In genomic region chr4:138303011-138303410, GRCm38 (mm10) we compare ENCODE assay signal across 16 mouse cellular contexts. TPM values are rescaled to one million over a fixed set of nuclear protein-coding genes. Genes with fewer than 3 reads are reported as not detected.
DNase-seq lines count a peak whose midpoint lies in the region; ATAC-seq and TF ChIP-seq lines count a peak whose summit lies in the region.
"Had no signal": no experiment of that assay in that cellular context is flagged by ENCODE, and none has a peak within 500 bp of the region (broad histone marks: within the 10 kb centered on the region; RNA-seq: fewer than 3 reads in every experiment).

No protein-coding gene starts in this region.

- peaks cover 11% of the 10 kb centered on the region for H3K36me3 ChIP-seq in intestine, embryonic 14.5 days (ENCODE audit: control insufficient read depth, insufficient read depth, low read length)
- H3K36me3 ChIP-seq in intestine, postnatal 0 days (ENCODE audit: control insufficient read depth, insufficient read depth): peaks cover 9% of the 10 kb centered on the region
- peaks cover 15% of the 10 kb centered on the region; the same call in 1 of the 2 replicates for H3K36me3 ChIP-seq in midbrain, embryonic 12.5 days
- peaks cover 9% of the 10 kb centered on the region for H3K36me3 ChIP-seq in midbrain, embryonic 13.5 days
- H3K36me3 ChIP-seq in liver, embryonic 14.5 days (replicated peaks; ENCODE audit: control insufficient read depth, insufficient read depth, low read depth): peaks cover 8% of the 10 kb centered on the region
- H3K36me3 ChIP-seq: hindbrain, embryonic 15.5 days; midbrain, embryonic 15.5 days had no signal

- no peak for TF ChIP-seq EP300 in liver, embryonic 14.5 days (IDR thresholded peaks at IDR 0.05; ENCODE audit: low read depth)

- no peaks in the 10 kb centered on the region for H3K9me3 ChIP-seq in intestine, embryonic 14.5 days (ENCODE audit: control insufficient read depth, low read length)
- no peaks in the 10 kb centered on the region for H3K9me3 ChIP-seq in intestine, postnatal 0 days (ENCODE audit: control insufficient read depth)
- H3K9me3 ChIP-seq in midbrain, embryonic 12.5 days: no peaks in the 10 kb centered on the region
- no peaks in the 10 kb centered on the region for H3K9me3 ChIP-seq in midbrain, embryonic 13.5 days
- H3K9me3 ChIP-seq in liver, embryonic 14.5 days (ENCODE audit: control insufficient read depth, low read length): no peaks in the 10 kb centered on the region
- H3K9me3 ChIP-seq: hindbrain, embryonic 15.5 days; midbrain, embryonic 15.5 days had no signal

- no peak overlapping the region for H3K4me3 ChIP-seq in intestine, embryonic 14.5 days (ENCODE audit: low read depth, low read length)
- no peak overlapping the region for H3K4me3 ChIP-seq in intestine, postnatal 0 days (ENCODE audit: low read depth, low read length)
- H3K4me3 ChIP-seq in midbrain, embryonic 12.5 days: no peak overlapping the region
- no peak overlapping the region for H3K4me3 ChIP-seq in midbrain, embryonic 13.5 days (replicated peaks)
- H3K4me3 ChIP-seq in liver, embryonic 14.5 days (ENCODE audit: insufficient read depth in 1 of 2, low read depth in 2 of 2, low read length in 2 of 2): no peak overlapping the region

- H3K27ac ChIP-seq in intestine, embryonic 14.5 days (ENCODE audit: low read depth): no peak overlapping the region
- no peak overlapping the region for H3K27ac ChIP-seq in intestine, postnatal 0 days (ENCODE audit: low read depth, low read length)
- H3K27ac ChIP-seq in midbrain, embryonic 12.5 days (replicated peaks): no peak overlapping the region
- H3K27ac ChIP-seq in midbrain, embryonic 13.5 days: no peak overlapping the region
- no peak overlapping the region for H3K27ac ChIP-seq in liver, embryonic 14.5 days
- H3K27ac ChIP-seq: kidney, postnatal 0 days; midbrain, embryonic 15.5 days had no signal

- H3K27me3 ChIP-seq in intestine, embryonic 14.5 days (replicated peaks; ENCODE audit: control insufficient read depth, insufficient read depth, low read length): no peaks in the 10 kb centered on the region
- H3K27me3 ChIP-seq in intestine, postnatal 0 days (replicated peaks; ENCODE audit: control insufficient read depth, insufficient read depth, low read length): no peaks in the 10 kb centered on the region
- no peaks in the 10 kb centered on the region for H3K27me3 ChIP-seq in midbrain, embryonic 12.5 days
- no peaks in the 10 kb centered on the region for H3K27me3 ChIP-seq in midbrain, embryonic 13.5 days
- H3K27me3 ChIP-seq in liver, embryonic 14.5 days (ENCODE audit: control insufficient read depth, insufficient read depth, low read length): no peaks in the 10 kb centered on the region
- H3K27me3 ChIP-seq: hindbrain, embryonic 15.5 days; midbrain, embryonic 15.5 days had no signal

- no peak for TF ChIP-seq CTCF in intestine, postnatal 0 days (IDR thresholded peaks at IDR 0.05; ENCODE audit: low read depth)
- TF ChIP-seq CTCF in liver, embryonic 14.5 days (IDR thresholded peaks at IDR 0.05; ENCODE audit: low read depth): no peak

- H3K9ac ChIP-seq in intestine, embryonic 14.5 days (ENCODE audit: low read length): 0 out of 2 replicates have a peak overlapping the region, but pooled peaks have one; percentile 10
- no peak overlapping the region for H3K9ac ChIP-seq in intestine, postnatal 0 days (ENCODE audit: low read depth, low read length)
- no peak overlapping the region for H3K9ac ChIP-seq in midbrain, embryonic 12.5 days (replicated peaks)
- no peak overlapping the region for H3K9ac ChIP-seq in midbrain, embryonic 13.5 days (replicated peaks)
- no peak overlapping the region for H3K9ac ChIP-seq in liver, embryonic 14.5 days (replicated peaks)

- peaks cover 14% of the 10 kb centered on the region for H3K4me1 ChIP-seq in intestine, embryonic 14.5 days (replicated peaks; ENCODE audit: control insufficient read depth, insufficient read depth, low read length)
- H3K4me1 ChIP-seq in intestine, postnatal 0 days (replicated peaks; ENCODE audit: control insufficient read depth, insufficient read depth, low read length): peaks cover 4% of the 10 kb centered on the region; the same call in 1 of the 2 replicates
- peaks cover 22% of the 10 kb centered on the region for H3K4me1 ChIP-seq in midbrain, embryonic 12.5 days
- H3K4me1 ChIP-seq in midbrain, embryonic 13.5 days (replicated peaks): peaks cover 31% of the 10 kb centered on the region
- peaks cover 4 to 17% of the 10 kb centered on the region in 2 experiments for H3K4me1 ChIP-seq in liver, embryonic 14.5 days (replicated peaks; ENCODE audit: control insufficient read depth in 2 of 2, insufficient read depth in 2 of 2, low read length in 1 of 2)

- ATAC-seq in cerebellum, adult (ENCODE audit: insufficient number of reproducible peaks, low FRiP score, low TSS enrichment): no peak
- no peak for ATAC-seq in intestine, embryonic 14.5 days (replicated peaks; ENCODE audit: low FRiP score, low TSS enrichment, low read depth)
- ATAC-seq in intestine, postnatal 0 days: no peak
- ATAC-seq in midbrain, embryonic 12.5 days (ENCODE audit: low FRiP score, low read depth): no peak
- ATAC-seq in midbrain, embryonic 13.5 days: no peak
- no peak for ATAC-seq in liver, embryonic 14.5 days (ENCODE audit: insufficient read depth)
- ATAC-seq: midbrain, embryonic 15.5 days had no signal

- H3K4me2 ChIP-seq in intestine, embryonic 14.5 days (ENCODE audit: low read length): no peak overlapping the region
- no peak overlapping the region; the same call in 1 of the 2 replicates for H3K4me2 ChIP-seq in intestine, postnatal 0 days (replicated peaks; ENCODE audit: low read depth)
- peak overlapping the region; percentile 79; the same call in 1 of the 2 replicates for H3K4me2 ChIP-seq in midbrain, embryonic 12.5 days (replicated peaks)
- no peak overlapping the region for H3K4me2 ChIP-seq in midbrain, embryonic 13.5 days (replicated peaks)
- peak overlapping the region; percentile 79 for H3K4me2 ChIP-seq in liver, embryonic 14.5 days (ENCODE audit: low read depth)

- 95% methylated on average over 3 of the region's 3 CpGs for WGBS in intestine, embryonic 14.5 days
- 77% methylated on average over 3 of the region's 3 CpGs for WGBS in intestine, postnatal 0 days
- 97% methylated on average over 3 of the region's 3 CpGs for WGBS in midbrain, embryonic 12.5 days
- WGBS in midbrain, embryonic 13.5 days: 87% methylated on average over 3 of the region's 3 CpGs
- 90% methylated on average over 3 of the region's 3 CpGs for WGBS in liver, embryonic 14.5 days (ENCODE audit: insufficient replicate concordance)

- peak; percentile 19 for DNase-seq in cerebellum, adult 9-10 months
- DNase-seq in intestine, embryonic 14.5 days (ENCODE audit: low spot score): no peak
- DNase-seq in liver, embryonic 14.5 days (ENCODE audit: low read depth in 3 of 3, low spot score in 3 of 3): no peak
- DNase-seq in spleen, postnatal 36 days (ENCODE audit: low spot score in 2 of 2): no peak
- DNase-seq: cerebellum, adult 2 months; layer of hippocampus, adult 9-11 months; lung, postnatal 14 days; thymus, postnatal 36 days had no signal

RNA-seq across cellular contexts. Expression of gene Ddost, which starts 1.5 kb away (rescaled TPM):
- 348 and 351 TPM in 2 replicates for polyA plus RNA-seq in intestine, embryonic 14.5 days (2014; fragmentation: Nextera tagmentation; extraction: Ambion mirVana)
- polyA plus RNA-seq in intestine, postnatal 0 days (2015; fragmentation: Nextera tagmentation; extraction: Ambion mirVana): 177 and 178 TPM in 2 replicates
- 210 and 216 TPM in 2 replicates for polyA plus RNA-seq in midbrain, embryonic 12.5 days (2016; fragmentation: Nextera tagmentation; extraction: Ambion mirVana)
- polyA plus RNA-seq in midbrain, embryonic 13.5 days (2015; fragmentation: Nextera tagmentation; extraction: Ambion mirVana): 192 and 200 TPM in 2 replicates
- 83.1 and 91.7 TPM in 2 replicates for polyA plus RNA-seq in liver, embryonic 14.5 days (2012; rRNA removed)
- polyA plus RNA-seq in liver, embryonic 14.5 days (2014; fragmentation: Nextera tagmentation; extraction: Ambion mirVana): 135 and 141 TPM in 2 replicates

RNA-seq across cellular contexts. Expression of gene Pink1, which starts 23.1 kb away (rescaled TPM):
- polyA plus RNA-seq in intestine, embryonic 14.5 days (2014; fragmentation: Nextera tagmentation; extraction: Ambion mirVana): 19.3 and 20.5 TPM in 2 replicates
- 65.8 and 71.7 TPM in 2 replicates for polyA plus RNA-seq in intestine, postnatal 0 days (2015; fragmentation: Nextera tagmentation; extraction: Ambion mirVana)
- 69.1 and 71.8 TPM in 2 replicates for polyA plus RNA-seq in midbrain, embryonic 12.5 days (2016; fragmentation: Nextera tagmentation; extraction: Ambion mirVana)
- 79.8 and 89.2 TPM in 2 replicates for polyA plus RNA-seq in midbrain, embryonic 13.5 days (2015; fragmentation: Nextera tagmentation; extraction: Ambion mirVana)
- polyA plus RNA-seq in liver, embryonic 14.5 days (2012; rRNA removed): 13.2 and 14.3 TPM in 2 replicates
- polyA plus RNA-seq in liver, embryonic 14.5 days (2014; fragmentation: Nextera tagmentation; extraction: Ambion mirVana): 15.7 and 19.2 TPM in 2 replicates

RNA-seq across cellular contexts. Expression of gene Kif17, which starts 52.8 kb away (rescaled TPM):
- 0.69 and 1.0 TPM in 2 replicates for polyA plus RNA-seq in intestine, embryonic 14.5 days (2014; fragmentation: Nextera tagmentation; extraction: Ambion mirVana)
- polyA plus RNA-seq in intestine, postnatal 0 days (2015; fragmentation: Nextera tagmentation; extraction: Ambion mirVana): 0.78 and 1.1 TPM in 2 replicates
- 0.63 and 1.2 TPM in 2 replicates for polyA plus RNA-seq in midbrain, embryonic 12.5 days (2016; fragmentation: Nextera tagmentation; extraction: Ambion mirVana)
- polyA plus RNA-seq in midbrain, embryonic 13.5 days (2015; fragmentation: Nextera tagmentation; extraction: Ambion mirVana): 1.4 and 1.5 TPM in 2 replicates
- 0.12 and 0.19 TPM in 2 replicates for polyA plus RNA-seq in liver, embryonic 14.5 days (2012; rRNA removed)
- 0.06 and 0.18 TPM in 2 replicates for polyA plus RNA-seq in liver, embryonic 14.5 days (2014; fragmentation: Nextera tagmentation; extraction: Ambion mirVana)
- polyA plus RNA-seq: forebrain, embryonic 11.5 days had no signal

RNA-seq across cellular contexts. Expression of gene Sh2d5, which starts 52.8 kb away (rescaled TPM):
- 1.0 and 1.2 TPM in 2 replicates for polyA plus RNA-seq in intestine, embryonic 14.5 days (2014; fragmentation: Nextera tagmentation; extraction: Ambion mirVana)
- 0.21 and 0.33 TPM in 2 replicates for polyA plus RNA-seq in intestine, postnatal 0 days (2015; fragmentation: Nextera tagmentation; extraction: Ambion mirVana)
- polyA plus RNA-seq in midbrain, embryonic 12.5 days (2016; fragmentation: Nextera tagmentation; extraction: Ambion mirVana): 3.2 and 3.3 TPM in 2 replicates
- 7.0 and 8.5 TPM in 2 replicates for polyA plus RNA-seq in midbrain, embryonic 13.5 days (2015; fragmentation: Nextera tagmentation; extraction: Ambion mirVana)
- 0.68 and 1.2 TPM in 2 replicates for polyA plus RNA-seq in liver, embryonic 14.5 days (2012; rRNA removed)
- 0.27 and 0.47 TPM in 2 replicates for polyA plus RNA-seq in liver, embryonic 14.5 days (2014; fragmentation: Nextera tagmentation; extraction: Ambion mirVana)

Comparison
In these comparisons a context has a peak if more than half of its experiments do, and no peak if none do; other contexts are left out.
1. H3K4me2 ChIP-seq: peak in midbrain, embryonic 12.5 days (single experiment) and liver, embryonic 14.5 days (single experiment); none in intestine, embryonic 14.5 days (single experiment), intestine, postnatal 0 days (single experiment) and midbrain, embryonic 13.5 days (single experiment).